Mouse (Mus musculus) adrenal gland, adult 18-20 months (tissue): ENCODE data around the gene Ccnf. TPM values are rescaled to one million over a fixed set of nuclear protein-coding genes. Genes with fewer than 3 reads are reported as not detected.

Experiments used
- DNase-seq, 2 experiments: peaks; one replicate each; pipeline ENCODE4 v3.0.0; 2021 to 2022; ENCODE audit warnings: low spot score in 2 of 2
- microRNA-seq, 2 experiments: library from miRNA; unstranded; fragments of <30 nt; microRNA quantifications; one replicate each; pipeline ENCODE4 v1.2.0; 2021; ENCODE audit warnings: borderline number of aligned reads in 2 of 2
- total RNA-seq, 2 experiments: library from RNA; stranded (reverse); gene quantifications; 1 replicate in 1 of 2; 2 replicates in 1 of 2; pipeline ENCODE4 v1.2.3; 2021

Ccnf gene
- total RNA-seq, 2 experiments from 2014 or later: 2.2 to 2.3 TPM

GRCm38 (mm10) chr17:24203611-24204534 lies 47.4 kb downstream of the Ccnf start:
- DNase-seq: no peak

GRCm38 (mm10) chr17:24203068-24203467 lies 48.2 kb downstream of the Ccnf start:
- no peak for DNase-seq

- DNase-seq: no peak
Measured at GRCm38 (mm10) chr17:24201092-24201491, 50.2 kb downstream of the Ccnf start.

GRCm38 (mm10) chr17:24199741-24200140 lies 51.5 kb downstream of the Ccnf start:
- DNase-seq: no peak

- DNase-seq: no peak
Measured at GRCm38 (mm10) chr17:24199252-24199651, 52.0 kb downstream of the Ccnf start.

GRCm38 (mm10) chr17:24197032-24197824 lies 54.1 kb downstream of the Ccnf start:
- no peak for DNase-seq

GRCm38 (mm10) chr17:24195349-24195748 lies 55.9 kb downstream of the Ccnf start:
- no peak for DNase-seq

GRCm38 (mm10) chr17:24193769-24194168 lies 57.5 kb downstream of the Ccnf start:
- no peak for DNase-seq

- DNase-seq: no peak
Measured at GRCm38 (mm10) chr17:24193268-24193667, 58.0 kb downstream of the Ccnf start.

- DNase-seq: no peak
Measured at GRCm38 (mm10) chr17:24192848-24193247, 58.4 kb downstream of the Ccnf start.

- no peak for DNase-seq
Measured at GRCm38 (mm10) chr17:24191481-24191880, 59.8 kb downstream of the Ccnf start.

GRCm38 (mm10) chr17:24190934-24191333 lies 60.4 kb downstream of the Ccnf start:
- DNase-seq: no peak

- DNase-seq: no peak
Measured at GRCm38 (mm10) chr17:24174259-24174658, 77.0 kb downstream of the Ccnf start.

- peak; percentile 56 to 64 for DNase-seq
Measured at GRCm38 (mm10) chr17:24173423-24173822, 77.9 kb downstream of the Ccnf start.

Small RNA genes lying within 50 kb of the gene (microRNA-seq; reads per million reads assigned to microRNA genes)
- 1.2 to 2.8 reads per million in 2 experiments for gene Mir5134
- gene Mir6965: 0 reads per million in 2 experiments

Other genes starting within 250 kb of the Ccnf start
- 1 to 10 TPM in 1 of 2 experiments, under 1 TPM in 1; 0.23 to 1.3 TPM for gene Prss27, start 213.3 kb downstream of the Ccnf start, total RNA-seq
- gene Kctd5, start 178.0 kb downstream of the Ccnf start, total RNA-seq: 10 to 100 TPM; 11.1 to 12.2 TPM
- 10 to 100 TPM; 54.4 to 57.5 TPM for gene Pdpk1, start 100.6 kb downstream of the Ccnf start, total RNA-seq
- 10 to 100 TPM; 23.8 to 29.2 TPM for gene Amdhd2, start 87.7 kb downstream of the Ccnf start, total RNA-seq
- gene Atp6v0c, start 81.8 kb downstream of the Ccnf start, total RNA-seq: 100 to 1,000 TPM; 434 to 484 TPM
- 10 to 100 TPM; 11.0 to 14.3 TPM for gene Tbc1d24, start 45.9 kb downstream of the Ccnf start, total RNA-seq
- 1 to 10 TPM; 1.5 to 2.1 TPM for gene Ntn3, start 42.0 kb downstream of the Ccnf start, total RNA-seq
- gene Tedc2, start 30.6 kb downstream of the Ccnf start, total RNA-seq: 1 to 10 TPM; 3.5 to 7.1 TPM
- under 1 TPM in 1 of 2 experiments, not detected in 1; 0.10 TPM for gene Abca17, start 99.6 kb upstream of the Ccnf start, total RNA-seq
- 10 to 100 TPM; 23.2 to 27.7 TPM for gene Abca3, start 100.5 kb upstream of the Ccnf start, total RNA-seq
- gene Rnps1, start 163.1 kb upstream of the Ccnf start, total RNA-seq: 10 to 100 TPM; 61.1 to 82.0 TPM
- 100 to 1,000 TPM; 249 to 330 TPM for gene Eci1, start 175.2 kb upstream of the Ccnf start, total RNA-seq
- 1 to 10 TPM; 2.8 to 4.0 TPM for gene Dnase1l2, start 191.6 kb upstream of the Ccnf start, total RNA-seq
- 10 to 100 TPM; 21.9 to 23.1 TPM for gene E4f1, start 218.8 kb upstream of the Ccnf start, total RNA-seq
- gene Pgp, start 218.9 kb upstream of the Ccnf start, total RNA-seq: 10 to 100 TPM; 85.8 to 86.4 TPM
- under 1 TPM; 0.42 to 0.53 TPM for gene Bricd5, start 222.4 kb upstream of the Ccnf start, total RNA-seq
- gene Mlst8, start 227.6 kb upstream of the Ccnf start, total RNA-seq: 10 to 100 TPM; 24.6 to 26.5 TPM
- 10 to 100 TPM; 16.0 to 31.5 TPM for gene Caskin1, start 237.1 kb upstream of the Ccnf start, total RNA-seq